Mouse (Mus musculus): ENCODE data around the gene Nadsyn1. TPM values are rescaled to one million over a fixed set of nuclear protein-coding genes. Genes with fewer than 3 reads are reported as not detected.
A peak's percentile ranks its signal among the peaks of the same experiment; 100 is the strongest.

The Nadsyn1 gene
- polyA plus RNA-seq, 1 experiment, result 13.5 TPM

GRCm38 (mm10) chr7:143783996-143784829 lies 38.4 kb downstream of the Nadsyn1 start, which contains the start of gene Mrgpre:
Mrgpre (minus strand) TSS chr7:143784500.
- peak; percentile 15 to 66 for DNase-seq (ENCODE audit: low read depth in 1 of 2, low spot score in 2 of 2)
- Histone ChIP-seq H3K4me1 (ENCODE audit: control insufficient read depth, insufficient read depth, insufficient read length) (peaks cover 23% of the 10 kb centered on the region; the same call in 1 of the 2 replicates), H3K27me3 (ENCODE audit: control insufficient read depth, insufficient read depth, low read length) (no peaks in the 10 kb centered on the region), H3K36me3 (ENCODE audit: control insufficient read depth, insufficient read depth, low read length) (peaks cover 3% of the 10 kb centered on the region; the same call in 1 of the 2 replicates), H3K27ac (ENCODE audit: insufficient read depth, low read length) (peak within 1 kb of the TSS; percentile 80), H3K4me3 (ENCODE audit: extremely low read depth, insufficient read depth, insufficient read length) (peak within 1 kb of the TSS; percentile 81)
- WGBS, result 8% methylated on average over 21 of the region's 21 CpGs
- no peak for TF ChIP-seq POLR2A (IDR thresholded peaks at IDR 0.05; ENCODE audit: low read depth, low read length)
- no peak for TF ChIP-seq CTCF (IDR thresholded peaks at IDR 0.05; ENCODE audit: extremely low read depth, insufficient read depth, insufficient read length, insufficient replicate concordance)

GRCm38 (mm10) chr7:143783378-143783995 lies 39.2 kb downstream of the Nadsyn1 start:
- Histone ChIP-seq H3K27ac (ENCODE audit: insufficient read depth, low read length) (no peak overlapping the region), H3K4me3 (ENCODE audit: extremely low read depth, insufficient read depth, insufficient read length) (peak overlapping the region; percentile 81), H3K4me1 (ENCODE audit: control insufficient read depth, insufficient read depth, insufficient read length) (peaks cover 23% of the 10 kb centered on the region; the same call in 1 of the 2 replicates), H3K27me3 (ENCODE audit: control insufficient read depth, insufficient read depth, low read length) (no peaks in the 10 kb centered on the region), H3K36me3 (ENCODE audit: control insufficient read depth, insufficient read depth, low read length) (peaks cover 3% of the 10 kb centered on the region; the same call in 1 of the 2 replicates)
- DNase-seq (ENCODE audit: low read depth in 1 of 2, low spot score in 2 of 2), result no peak
- TF ChIP-seq CTCF (IDR thresholded peaks at IDR 0.05; ENCODE audit: extremely low read depth, insufficient read depth, insufficient read length, insufficient replicate concordance), result no peak
- TF ChIP-seq POLR2A (IDR thresholded peaks at IDR 0.05; ENCODE audit: low read depth, low read length), result no peak
- WGBS, result 22% methylated on average over 6 of the region's 6 CpGs

- Histone ChIP-seq H3K27ac (ENCODE audit: insufficient read depth, low read length) (no peak overlapping the region), H3K27me3 (ENCODE audit: control insufficient read depth, insufficient read depth, low read length) (no peaks in the 10 kb centered on the region)
- 59% methylated on average over 2 of the region's 2 CpGs for WGBS
Observed at GRCm38 (mm10) chr7:143777375-143777774, 45.3 kb downstream of the Nadsyn1 start.

GRCm38 (mm10) chr7:143776137-143776536 lies 46.5 kb downstream of the Nadsyn1 start:
- DNase-seq (ENCODE audit: low read depth in 1 of 2, low spot score in 2 of 2), result no peak
- WGBS, result 67% methylated on average over 3 of the region's 3 CpGs
- Histone ChIP-seq H3K27me3 (ENCODE audit: control insufficient read depth, insufficient read depth, low read length) (no peaks in the 10 kb centered on the region), H3K4me1 (ENCODE audit: control insufficient read depth, insufficient read depth, insufficient read length) (no peaks in the 10 kb centered on the region), H3K27ac (ENCODE audit: insufficient read depth, low read length) (no peak overlapping the region), H3K4me3 (ENCODE audit: extremely low read depth, insufficient read depth, insufficient read length) (no peak overlapping the region), H3K36me3 (ENCODE audit: control insufficient read depth, insufficient read depth, low read length) (peaks cover 3% of the 10 kb centered on the region; the same call in 1 of the 2 replicates)
- TF ChIP-seq POLR2A (IDR thresholded peaks at IDR 0.05; ENCODE audit: low read depth, low read length) (no peak), CTCF (IDR thresholded peaks at IDR 0.05; ENCODE audit: extremely low read depth, insufficient read depth, insufficient read length, insufficient replicate concordance) (no peak)

More at GRCm38 (mm10) chr7:143777375-143777774, 45.3 kb downstream of the Nadsyn1 start:
- H3K36me3 ChIP-seq (ENCODE audit: control insufficient read depth, insufficient read depth, low read length), result peaks cover 3% of the 10 kb centered on the region; the same call in 1 of the 2 replicates
- TF ChIP-seq POLR2A (IDR thresholded peaks at IDR 0.05; ENCODE audit: low read depth, low read length), result no peak
- no peak for TF ChIP-seq CTCF (IDR thresholded peaks at IDR 0.05; ENCODE audit: extremely low read depth, insufficient read depth, insufficient read length, insufficient replicate concordance)
- no peak overlapping the region for H3K4me3 ChIP-seq (ENCODE audit: extremely low read depth, insufficient read depth, insufficient read length)
- DNase-seq (ENCODE audit: low read depth in 1 of 2, low spot score in 2 of 2), result no peak
- no peaks in the 10 kb centered on the region for H3K4me1 ChIP-seq (ENCODE audit: control insufficient read depth, insufficient read depth, insufficient read length)

- Histone ChIP-seq H3K4me3 (ENCODE audit: extremely low read depth, insufficient read depth, insufficient read length) (no peak overlapping the region), H3K27me3 (ENCODE audit: control insufficient read depth, insufficient read depth, low read length) (no peaks in the 10 kb centered on the region), H3K36me3 (ENCODE audit: control insufficient read depth, insufficient read depth, low read length) (no peaks in the 10 kb centered on the region), H3K27ac (ENCODE audit: insufficient read depth, low read length) (no peak overlapping the region), H3K4me1 (ENCODE audit: control insufficient read depth, insufficient read depth, insufficient read length) (no peaks in the 10 kb centered on the region)
- no peak for DNase-seq (ENCODE audit: low read depth in 1 of 2, low spot score in 2 of 2)
- 83% methylated on average over 1 of the region's 1 CpGs for WGBS
- no peak for TF ChIP-seq CTCF (IDR thresholded peaks at IDR 0.05; ENCODE audit: extremely low read depth, insufficient read depth, insufficient read length, insufficient replicate concordance)
- no peak for TF ChIP-seq POLR2A (IDR thresholded peaks at IDR 0.05; ENCODE audit: low read depth, low read length)
Observed at GRCm38 (mm10) chr7:143769461-143769860, 53.2 kb downstream of the Nadsyn1 start.

GRCm38 (mm10) chr7:143768267-143768666 lies 54.4 kb downstream of the Nadsyn1 start:
- TF ChIP-seq CTCF (IDR thresholded peaks at IDR 0.05; ENCODE audit: extremely low read depth, insufficient read depth, insufficient read length, insufficient replicate concordance) (no peak), POLR2A (IDR thresholded peaks at IDR 0.05; ENCODE audit: low read depth, low read length) (no peak)
- Histone ChIP-seq H3K27me3 (ENCODE audit: control insufficient read depth, insufficient read depth, low read length) (no peaks in the 10 kb centered on the region), H3K4me3 (ENCODE audit: extremely low read depth, insufficient read depth, insufficient read length) (no peak overlapping the region), H3K4me1 (ENCODE audit: control insufficient read depth, insufficient read depth, insufficient read length) (no peaks in the 10 kb centered on the region), H3K36me3 (ENCODE audit: control insufficient read depth, insufficient read depth, low read length) (no peaks in the 10 kb centered on the region), H3K27ac (ENCODE audit: insufficient read depth, low read length) (no peak overlapping the region)
- WGBS, result 72% methylated on average over 6 of the region's 6 CpGs
- DNase-seq (ENCODE audit: low read depth in 1 of 2, low spot score in 2 of 2), result no peak
